Mouse (Mus musculus) left cerebral cortex, adult 2 months (tissue): ENCODE results near the gene Bola1. TPM values are rescaled to one million over a fixed set of nuclear protein-coding genes. Genes with fewer than 3 reads are reported as not detected.

Experiments
- DNase-seq, 2 experiments: peaks; one replicate each; pipeline ENCODE4 v3.0.0; 2021 to 2022; ENCODE audit warnings: low spot score in 2 of 2, mixed read lengths in 1 of 2; ENCODE audit errors: extremely low spot score in 1 of 2
- H3K27ac ChIP-seq: fragments of 200-600 bp; 2 replicates; pipeline ENCODE4 v1.8.1; 2022
- H3K4me3 ChIP-seq: fragments of 200-600 bp; 2 replicates; pipeline ENCODE4 v1.8.1; 2022
- CTCF ChIP-seq: fragments of 200-600 bp; IDR thresholded peaks from 2 replicates; pipeline ENCODE4 v1.8.1; 2022; ENCODE audit warnings: antibody characterized with exemption, mild to moderate bottlenecking, moderate library complexity
- intact Hi-C: fragments of 180-260 bp; cut with DNase I; formaldehyde crosslinking; loops from one replicate; pipeline ENCODE4 v1.15.1; 2025
- microRNA-seq, 2 experiments: library from miRNA; unstranded; fragments of <30 nt; microRNA quantifications; one replicate each; pipeline ENCODE4 v1.2.0; 2021
- total RNA-seq, 2 experiments: library from RNA; stranded (reverse); gene quantifications; 2 replicates each; pipeline ENCODE4 v1.2.3; 2021

Bola1 gene
- total RNA-seq, 2 experiments from 2014 or later = 14.8 to 15.1 TPM

DNA sequence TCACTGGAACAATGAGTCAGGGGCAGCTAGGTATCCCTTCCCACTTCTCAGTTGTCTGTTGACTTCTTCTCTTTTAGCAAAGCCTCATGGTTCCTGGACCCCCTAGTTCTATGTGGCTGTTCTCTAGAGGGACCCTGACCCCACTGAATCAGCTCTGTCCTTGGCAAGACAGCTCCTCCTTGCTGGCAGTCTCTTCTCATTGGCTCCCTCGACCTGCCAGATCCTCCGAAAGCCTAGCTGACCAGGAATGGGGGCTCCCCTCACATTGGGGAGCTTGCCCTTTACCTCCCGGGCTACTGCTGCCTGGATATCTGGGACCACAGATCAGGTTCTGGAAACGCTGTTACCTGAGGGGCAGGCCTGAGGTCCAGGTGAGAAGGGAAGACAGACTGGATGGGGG lies 49.2 kb downstream of the Bola1 start:
- DNase-seq = no peak
- no peak for TF ChIP-seq CTCF
- Histone ChIP-seq H3K27ac (peak overlapping the region; percentile 99), H3K4me3 (no peak overlapping the region)
- intact Hi-C loops = no loop called here

DNA sequence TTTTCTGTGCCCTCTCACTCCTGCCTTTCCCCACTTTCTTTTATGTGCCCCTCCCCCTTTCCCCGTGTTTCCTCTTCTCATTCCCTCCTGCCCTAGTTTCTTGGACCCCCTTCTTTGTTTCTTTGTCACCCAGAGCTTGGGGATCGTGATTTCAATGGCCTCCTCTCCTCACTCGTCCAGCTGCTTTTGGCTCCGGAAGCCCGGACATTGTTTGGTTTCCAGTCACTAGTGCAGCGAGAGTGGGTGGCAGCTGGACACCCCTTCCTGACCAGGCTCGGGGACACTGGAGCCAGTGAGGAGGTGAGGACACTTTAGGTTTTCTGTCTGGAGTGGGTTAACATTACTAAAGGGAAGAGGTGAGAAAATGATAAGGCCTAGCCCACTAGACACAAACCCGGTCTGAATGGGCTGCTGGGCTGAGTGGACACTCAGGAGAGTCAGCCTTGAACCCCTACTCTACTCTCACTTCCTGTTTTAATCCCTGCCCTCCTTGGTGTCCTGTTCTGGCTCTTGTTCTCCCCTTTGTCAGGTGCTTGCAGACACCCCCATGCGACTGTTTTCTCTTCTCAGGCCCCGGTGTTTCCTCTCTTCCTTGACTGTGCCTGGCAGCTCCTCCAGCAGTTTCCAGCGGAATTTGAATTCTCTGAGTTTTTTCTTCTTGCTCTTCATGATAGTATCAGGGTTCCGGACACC lies 50.9 kb downstream of the Bola1 start:
- H3K27ac ChIP-seq = no peak overlapping the region
- DNase-seq = no peak
- no peak for TF ChIP-seq CTCF
- intact Hi-C loops = no loop called here
- no peak overlapping the region for H3K4me3 ChIP-seq

DNA sequence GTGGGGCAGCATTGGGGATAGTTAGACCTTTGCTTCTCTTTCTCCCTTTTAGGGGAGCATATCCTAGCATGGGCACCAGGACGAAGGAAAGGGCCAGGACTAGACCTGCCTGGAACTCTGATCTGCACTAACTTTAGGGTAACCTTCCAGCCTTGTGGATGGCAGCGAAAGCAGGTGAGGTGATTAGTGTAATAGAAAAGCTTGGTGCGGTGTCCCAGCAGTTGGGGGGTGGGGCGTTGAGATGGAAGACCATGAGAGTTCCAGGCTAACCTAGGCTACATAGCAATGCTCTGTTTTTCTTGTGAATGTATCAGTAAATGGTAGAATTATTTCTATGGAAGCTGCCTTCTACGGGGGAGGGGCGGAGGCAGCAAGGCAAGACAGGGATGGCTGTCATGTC lies 56.5 kb downstream of the Bola1 start:
- no peak overlapping the region; the same call in 1 of the 2 replicates for H3K4me3 ChIP-seq
- no peak for DNase-seq
- H3K27ac ChIP-seq = no peak overlapping the region
- TF ChIP-seq CTCF = no peak
- intact Hi-C loops = no loop called here

DNA sequence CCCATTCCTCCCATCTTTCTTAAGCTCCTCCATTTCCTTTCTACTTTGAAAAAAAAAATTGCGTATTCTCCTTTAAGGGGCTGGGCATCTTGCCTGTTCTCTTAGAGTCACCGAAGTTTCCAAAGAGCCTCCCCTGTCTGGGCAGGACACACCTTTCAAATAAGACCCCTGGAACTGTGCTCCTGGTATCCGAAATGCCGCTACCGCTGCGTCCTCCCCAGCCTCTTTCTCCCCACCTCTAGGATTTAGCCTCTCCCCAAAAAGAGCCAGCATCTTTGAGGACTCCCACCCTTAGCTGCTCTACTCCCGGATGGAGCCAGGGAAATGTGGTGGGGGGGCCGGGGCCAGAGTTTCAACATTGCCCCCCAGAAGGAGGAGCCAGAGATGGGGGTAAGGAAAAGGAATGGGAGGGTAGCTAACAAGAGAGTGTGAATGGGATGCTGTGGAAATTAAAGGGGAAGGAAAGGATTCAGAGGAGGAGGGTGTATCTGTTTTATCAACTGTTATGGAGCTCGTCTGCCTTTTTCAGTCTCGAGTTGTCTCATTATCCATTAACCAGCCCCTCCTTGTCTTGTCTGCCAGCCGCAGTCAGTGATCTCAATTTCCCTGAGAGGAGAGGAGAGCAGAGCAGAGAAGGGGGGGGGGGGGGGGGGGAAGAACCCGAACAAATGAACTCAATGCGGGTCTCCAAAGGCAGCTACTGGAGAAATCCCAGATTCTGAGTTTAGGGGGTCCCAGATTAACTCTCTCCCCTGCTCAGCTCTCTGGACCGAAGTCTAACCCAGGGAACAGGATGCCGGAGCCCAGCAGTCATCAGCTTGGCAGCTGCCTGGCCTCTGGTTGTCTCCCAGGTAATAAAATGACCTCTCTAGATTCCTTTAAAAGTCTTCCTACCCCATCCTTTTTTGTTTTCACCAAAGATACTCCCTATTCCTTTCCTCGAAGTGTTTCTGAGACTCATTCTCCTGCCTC lies 57.4 kb downstream of the Bola1 start, which contains the start of gene Mtmr11:
Gene Mtmr11, plus strand, starts transcription at position 136 of the 972 bp plus-strand sequence.
- Histone ChIP-seq H3K4me3 (peak within 1 kb of the TSS; percentile 54), H3K27ac (peak within 1 kb of the TSS; percentile 92)
- DNase-seq = no peak
- intact Hi-C loops = no loop called here
- no peak for TF ChIP-seq CTCF

DNA sequence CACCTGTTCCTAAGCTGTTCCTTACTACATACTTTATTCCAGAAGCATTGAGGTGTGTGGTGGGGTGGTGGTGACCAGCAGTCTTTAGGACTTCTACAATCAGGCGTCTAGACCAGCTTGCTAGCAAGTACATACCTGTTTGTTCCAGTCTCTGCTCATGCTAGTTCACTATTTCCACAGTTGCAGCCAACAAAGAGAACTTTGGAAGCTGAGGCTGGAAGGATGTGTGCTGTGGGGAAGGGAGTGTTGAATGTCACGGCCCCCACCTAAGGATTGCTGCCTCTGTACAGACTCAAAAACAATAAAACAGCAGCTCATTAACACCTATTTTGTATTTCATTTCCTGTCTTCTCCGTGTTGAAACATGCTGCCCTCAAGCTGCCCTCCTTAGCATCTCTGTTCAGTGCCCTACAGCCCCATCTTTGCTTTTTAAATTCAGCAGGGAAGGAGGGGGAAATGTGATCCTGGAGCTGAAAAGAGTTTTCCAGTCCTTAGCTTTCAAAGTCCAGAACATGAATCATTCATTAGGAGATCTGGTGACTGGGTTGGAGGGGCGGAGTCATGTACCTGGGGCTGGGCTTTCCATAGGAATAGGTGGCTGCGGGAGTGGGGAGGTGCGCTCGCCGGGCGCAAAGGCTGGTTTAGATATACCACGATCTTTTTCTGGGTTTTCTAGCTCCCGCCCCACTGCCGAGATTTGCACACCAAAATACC lies 58.5 kb downstream of the Bola1 start:
- Histone ChIP-seq H3K27ac (peak overlapping the region; percentile 92), H3K4me3 (peak overlapping the region; percentile 54)
- no peak for TF ChIP-seq CTCF
- intact Hi-C loops = no loop called here
- peak; percentile 58 to 64 for DNase-seq

DNA sequence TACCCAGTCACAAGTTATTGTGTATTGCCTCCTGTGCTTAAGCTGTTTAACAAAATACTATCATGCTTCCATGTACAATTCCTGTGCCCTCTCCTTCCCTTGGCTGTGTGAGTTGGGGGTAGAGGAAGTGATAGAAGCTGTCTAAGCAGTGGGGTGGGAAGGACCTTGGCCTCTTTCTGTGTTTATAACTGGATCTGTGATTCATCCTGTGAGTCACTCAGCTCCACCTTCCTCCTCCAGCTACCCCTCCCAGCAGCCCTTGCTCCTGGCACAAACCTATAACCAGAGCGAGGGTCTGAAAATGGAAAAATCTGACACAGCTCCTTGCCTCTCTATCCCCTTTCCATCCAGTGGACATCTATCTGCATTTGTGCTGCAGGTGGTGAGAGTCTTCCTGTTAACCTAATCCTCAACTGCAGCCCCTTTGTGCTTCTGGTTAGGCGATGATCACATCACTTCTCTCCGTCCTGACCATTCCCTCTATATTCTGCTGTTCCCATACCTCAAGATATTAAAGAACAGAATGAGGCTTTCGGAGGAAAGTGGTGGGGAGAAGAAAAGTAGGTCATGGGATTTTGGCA lies 59.2 kb downstream of the Bola1 start:
- peak; percentile 51 to 61 for DNase-seq
- peak overlapping the region; percentile 54 for H3K4me3 ChIP-seq
- intact Hi-C loops = no loop called here
- H3K27ac ChIP-seq = peak overlapping the region; percentile 92
- TF ChIP-seq CTCF = no peak

DNA sequence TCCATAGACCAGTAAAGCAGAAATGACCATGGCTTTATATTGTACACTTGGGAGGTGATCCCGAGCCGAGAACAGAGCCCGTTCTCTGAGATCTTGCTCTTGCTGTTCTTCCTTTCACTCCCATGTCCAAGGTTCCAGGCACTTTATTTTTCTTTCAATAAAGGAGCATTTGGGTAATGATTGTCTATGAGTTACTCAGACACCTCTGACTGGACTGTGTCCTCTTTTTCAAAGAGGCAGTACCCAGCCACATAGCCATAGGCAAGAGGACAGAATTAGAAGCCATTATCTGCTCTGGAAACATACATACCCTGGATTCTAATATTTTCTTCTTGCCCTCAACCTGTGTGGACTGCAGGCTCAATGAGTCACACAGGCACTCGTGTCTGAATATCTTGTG lies 59.7 kb downstream of the Bola1 start:
- Histone ChIP-seq H3K4me3 (no peak overlapping the region), H3K27ac (peak overlapping the region; percentile 92)
- DNase-seq = no peak
- intact Hi-C loops = no loop called here
- no peak for TF ChIP-seq CTCF

DNA sequence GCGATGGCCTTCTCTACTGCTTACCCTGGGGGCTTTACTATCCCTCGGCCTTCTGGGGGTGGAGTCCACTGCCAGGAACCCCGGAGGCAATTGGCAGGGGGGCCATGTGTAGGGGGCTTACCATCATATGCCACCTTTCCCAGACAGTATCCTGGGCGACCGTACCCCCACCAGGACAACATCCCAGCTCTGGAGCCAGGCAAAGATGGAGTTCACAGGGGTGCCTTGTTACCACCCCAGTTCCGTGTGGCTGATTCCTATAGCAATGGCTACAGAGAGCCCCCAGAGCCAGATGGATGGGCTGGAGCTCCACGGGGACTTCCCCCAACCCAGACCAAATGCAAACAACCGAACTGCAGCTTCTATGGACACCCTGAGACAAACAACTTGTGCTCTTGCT lies 64.0 kb downstream of the Bola1 start:
- no peak overlapping the region for H3K27ac ChIP-seq
- no peak overlapping the region for H3K4me3 ChIP-seq
- DNase-seq = no peak
- intact Hi-C loops = no loop called here
- TF ChIP-seq CTCF = no peak

DNA sequence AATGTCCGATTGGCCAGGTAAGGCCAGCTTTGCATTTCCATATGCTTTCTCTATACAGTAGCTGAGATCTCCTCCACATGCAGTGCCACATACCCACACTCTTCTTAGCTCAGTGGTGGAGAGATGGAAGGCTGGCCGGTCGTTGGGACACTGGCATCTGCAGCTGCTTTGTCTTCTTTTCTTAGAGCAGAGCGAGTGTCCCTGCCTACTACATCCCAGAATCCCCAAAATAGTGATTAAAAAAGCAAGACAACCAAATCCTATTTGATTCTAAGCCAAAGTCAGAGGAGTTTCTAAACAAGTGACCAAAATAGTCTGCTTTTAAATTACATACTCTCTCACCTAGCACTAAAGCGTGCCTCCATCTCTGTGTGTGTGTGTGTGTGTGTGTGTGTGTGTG lies 66.9 kb downstream of the Bola1 start:
- peak overlapping the region; percentile 34; the same call in 1 of the 2 replicates for H3K27ac ChIP-seq
- no peak for TF ChIP-seq CTCF
- DNase-seq = no peak
- intact Hi-C loops = no loop called here
- H3K4me3 ChIP-seq = no peak overlapping the region

DNA sequence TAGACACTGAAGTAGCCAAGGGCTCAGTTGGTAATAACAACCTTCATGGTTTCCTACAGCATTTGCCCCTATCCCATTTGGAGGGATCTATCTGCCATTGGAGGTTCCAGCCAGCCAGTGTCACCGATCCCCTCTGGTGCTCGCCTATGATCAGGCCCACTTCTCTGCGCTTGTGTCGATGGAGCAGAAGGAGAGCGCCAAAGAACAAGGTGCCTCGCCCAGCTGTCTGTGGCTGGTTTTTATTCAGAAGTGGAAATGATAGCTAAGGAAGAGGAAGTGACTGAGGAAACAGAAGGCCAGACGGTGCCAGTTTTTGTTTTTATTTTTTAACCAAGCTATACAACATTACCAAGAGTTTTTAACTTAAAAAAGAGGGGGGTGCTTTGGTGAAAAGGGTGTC lies 67.7 kb downstream of the Bola1 start:
- Histone ChIP-seq H3K4me3 (no peak overlapping the region), H3K27ac (peak overlapping the region; percentile 32; the same call in 1 of the 2 replicates)
- TF ChIP-seq CTCF = no peak
- intact Hi-C loops = no loop called here
- no peak for DNase-seq

DNA sequence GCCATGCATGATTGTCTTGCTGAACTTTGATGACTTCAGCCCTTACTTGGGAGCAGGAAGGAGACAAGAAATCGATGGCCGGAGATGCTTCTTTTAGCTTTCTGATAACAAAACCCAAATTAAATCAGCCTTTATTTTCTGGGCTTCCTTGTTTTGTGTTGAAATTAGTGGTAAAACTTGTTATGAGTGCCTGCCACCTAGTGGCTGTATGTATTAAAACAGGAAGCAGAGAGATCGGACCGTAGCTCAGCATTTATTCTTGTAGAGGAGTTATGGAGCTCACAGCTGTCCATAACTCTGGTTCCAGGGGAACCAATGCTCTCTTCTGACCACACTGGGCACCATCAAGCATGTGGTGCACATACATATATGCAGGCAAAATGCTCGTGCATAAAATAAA lies 71.6 kb downstream of the Bola1 start:
- H3K27ac ChIP-seq = peak overlapping the region; percentile 8; the same call in 1 of the 2 replicates
- intact Hi-C loops = loop anchor here (1.0 to 5.0 kb wide), 3 partner anchors 56 to 181 kb away; no protein-coding TSS in a partner anchor
- peak; percentile 41 to 62 for DNase-seq
- no peak overlapping the region for H3K4me3 ChIP-seq
- TF ChIP-seq CTCF = peak; percentile 91

Small RNA genes lying within 50 kb of the gene (microRNA-seq; reads per million reads assigned to microRNA genes)
- gene Gm44492 = 0 reads per million in 2 experiments
- 0 reads per million in 2 experiments for gene Gm47311
- 0 reads per million in 2 experiments for gene Gm47313

Other genes starting within 250 kb of the Bola1 start
- gene Plekho1, start 223.7 kb downstream of the Bola1 start, total RNA-seq = 10 to 100 TPM; 73.5 to 86.9 TPM
- gene Vps45, start 161.2 kb downstream of the Bola1 start, total RNA-seq = 10 to 100 TPM; 38.3 to 45.9 TPM
- 10 to 100 TPM; 33.3 to 33.4 TPM for gene Otud7b, start 115.2 kb downstream of the Bola1 start, total RNA-seq
- gene Mtmr11, start 57.7 kb downstream of the Bola1 start, total RNA-seq = 1 to 10 TPM; 7.3 to 8.1 TPM
- gene Sf3b4, start 47.4 kb downstream of the Bola1 start, total RNA-seq = 10 to 100 TPM; 44.0 to 45.5 TPM
- 100 to 1,000 TPM; 408 TPM for gene Sv2a, start 38.6 kb downstream of the Bola1 start, total RNA-seq
- 10 to 100 TPM; 10.4 to 10.8 TPM for gene Hist2h2ab, start 156 bp upstream of the Bola1 start, total RNA-seq
- gene Hist2h2ac, start 1.2 kb upstream of the Bola1 start, total RNA-seq = 10 to 100 TPM; 20.6 to 30.5 TPM
- 1 to 10 TPM; 5.4 to 5.6 TPM for gene Hist2h2be, start 1.4 kb upstream of the Bola1 start, total RNA-seq
- gene Hist2h3c2, start 19.4 kb upstream of the Bola1 start, total RNA-seq = 1 to 10 TPM; 5.7 to 6.8 TPM
- 100 to 1,000 TPM; 156 to 184 TPM for gene Hist2h2aa2, start 20.6 kb upstream of the Bola1 start, total RNA-seq
- gene Hist2h2aa1, start 25.8 kb upstream of the Bola1 start, total RNA-seq = 10 to 100 TPM in 1 of 2 experiments, not detected in 1; 19.2 TPM
- not detected for gene Hist2h3c1, start 27.0 kb upstream of the Bola1 start, total RNA-seq
- gene Hist2h4, start 43.6 kb upstream of the Bola1 start, total RNA-seq = 10 to 100 TPM; 26.8 to 31.9 TPM
- gene Hist2h3b, start 48.9 kb upstream of the Bola1 start, total RNA-seq = 10 to 100 TPM; 32.7 to 45.5 TPM
- gene Hist2h2bb, start 50.0 kb upstream of the Bola1 start, total RNA-seq = 100 to 1,000 TPM; 136 to 154 TPM
- gene Fcgr1, start 74.3 kb upstream of the Bola1 start, total RNA-seq = 1 to 10 TPM; 2.0 to 2.7 TPM
- not detected for gene BC107364, start 232.6 kb upstream of the Bola1 start, total RNA-seq